Mouse (Mus musculus) embryonic facial prominence, embryonic 12.5 days (tissue): Measurements from ENCODE around the gene Vsig1. TPM values are rescaled to one million over a fixed set of nuclear protein-coding genes. Genes with fewer than 3 reads are reported as not detected.
A peak's percentile ranks its signal among the peaks of the same experiment; 100 is the strongest.

Experiments
- ATAC-seq: fragments of 200-750 bp; cut with Nextera tagmentation; 2 replicates; pipeline ENCODE4 v1.8.0; 2017; ENCODE audit not compliant: insufficient number of reproducible peaks, insufficient read depth, low FRiP score, low TSS enrichment
- H3K27ac ChIP-seq: fragments of 300-500 bp; sonication (generic); 2 replicates; pipeline ENCODE4 v1.5.1; 2016; ENCODE audit warnings: mild to moderate bottlenecking
- H3K27me3 ChIP-seq: fragments of 300-500 bp; sonication (generic); 2 replicates; pipeline ENCODE4 v1.6.1; 2016; ENCODE audit warnings: mild to moderate bottlenecking, moderate library complexity
- H3K36me3 ChIP-seq: fragments of 300-500 bp; sonication (generic); 2 replicates; pipeline ENCODE4 v1.6.1; 2016; ENCODE audit warnings: mild to moderate bottlenecking
- H3K4me1 ChIP-seq: fragments of 300-500 bp; sonication (generic); 2 replicates; pipeline ENCODE4 v1.6.1; 2016
- H3K4me2 ChIP-seq: fragments of 300-500 bp; sonication (generic); replicated peaks from 2 replicates; pipeline ENCODE4 v1.6.1; 2016; ENCODE audit warnings: mild to moderate bottlenecking, moderate library complexity
- H3K4me3 ChIP-seq: fragments of 300-500 bp; sonication (generic); 2 replicates; pipeline ENCODE4 v1.5.1; 2016; ENCODE audit warnings: mild to moderate bottlenecking
- H3K9ac ChIP-seq: fragments of 300-500 bp; sonication (generic); 2 replicates; pipeline ENCODE4 v1.6.1; 2016; ENCODE audit warnings: mild to moderate bottlenecking, moderate library complexity
- H3K9me3 ChIP-seq: fragments of 300-500 bp; sonication (generic); 2 replicates; pipeline ENCODE4 v1.6.1; 2016; ENCODE audit warnings: mild to moderate bottlenecking, moderate library complexity
- WGBS: fragments of 180-500 bp; shearing (Covaris S2); methylation state at CpG from one replicate; pipeline ENCODE4 v1.1.7; 2016; 5-methylcytosine and 5-hydroxymethylcytosine counted together
- polyA plus RNA-seq: library from polyadenylated mRNA; unstranded; fragments of >200 nt; fragmentation: Nextera tagmentation; extraction: Ambion mirVana; gene quantifications from 2 replicates; pipeline ENCODE4 v1.2.1, GENCODE M21; 2016

Vsig1 gene
- polyA plus RNA-seq, 1 experiment from 2014 or later, result not detected

GRCm38 (mm10) chrX:140956959-140957358 is 49.6 kb downstream of the Vsig1 start:
- no peak overlapping the region for H3K9ac ChIP-seq
- peak overlapping the region; percentile 43 for H3K4me3 ChIP-seq
- no peaks in the 10 kb centered on the region for H3K9me3 ChIP-seq
- no peak overlapping the region for H3K27ac ChIP-seq
- ATAC-seq, result no peak; the same call in 1 of the 2 replicates
- H3K4me2 ChIP-seq, result peak overlapping the region; percentile 51
- no peaks in the 10 kb centered on the region for H3K4me1 ChIP-seq
- 12% methylated on average over 5 of the region's 5 CpGs for WGBS
- H3K36me3 ChIP-seq, result no peaks in the 10 kb centered on the region
- 0 out of 2 replicates have a peak, but pooled peaks cover 5% of the 10 kb centered on the region for H3K27me3 ChIP-seq

- Histone ChIP-seq H3K27me3 (peaks cover 22% of the 10 kb centered on the region; the same call in 1 of the 2 replicates), H3K36me3 (no peaks in the 10 kb centered on the region), H3K27ac (no peak overlapping the region), H3K4me1 (no peaks in the 10 kb centered on the region; the same call in 1 of the 2 replicates), H3K9me3 (no peaks in the 10 kb centered on the region), H3K4me2 (no peak overlapping the region), H3K9ac (no peak overlapping the region), H3K4me3 (no peak overlapping the region)
- WGBS, result 95% methylated on average over 1 of the region's 1 CpGs
- no peak for ATAC-seq
Observed at GRCm38 (mm10) chrX:140978943-140979342, 71.5 kb downstream of the Vsig1 start.

- peaks cover 24% of the 10 kb centered on the region; the same call in 1 of the 2 replicates for H3K27me3 ChIP-seq
- 53% methylated on average over 2 of the region's 2 CpGs for WGBS
Observed at GRCm38 (mm10) chrX:140979546-140979945, 72.1 kb downstream of the Vsig1 start.

GRCm38 (mm10) chrX:140980163-140980562 is 72.8 kb downstream of the Vsig1 start:
- 43% methylated on average over 4 of the region's 4 CpGs for WGBS
- no peaks in the 10 kb centered on the region for H3K9me3 ChIP-seq

More at GRCm38 (mm10) chrX:140979546-140979945, 72.1 kb downstream of the Vsig1 start:
- Histone ChIP-seq H3K4me1 (no peaks in the 10 kb centered on the region; the same call in 1 of the 2 replicates), H3K4me2 (no peak overlapping the region), H3K27ac (no peak overlapping the region), H3K4me3 (no peak overlapping the region), H3K9me3 (no peaks in the 10 kb centered on the region), H3K9ac (no peak overlapping the region), H3K36me3 (no peaks in the 10 kb centered on the region)
- ATAC-seq, result 0 out of 2 replicates have a peak, but pooled peaks have one; percentile 28

GRCm38 (mm10) chrX:140983206-140983960 is 76.0 kb downstream of the Vsig1 start:
- no peak overlapping the region for H3K27ac ChIP-seq
- H3K9ac ChIP-seq, result no peak overlapping the region
- H3K4me3 ChIP-seq, result no peak overlapping the region
- no peaks in the 10 kb centered on the region; the same call in 1 of the 2 replicates for H3K4me1 ChIP-seq
- H3K36me3 ChIP-seq, result no peaks in the 10 kb centered on the region
- whole genome bisulfite sequencing, result 30% methylated on average over 6 of the region's 6 CpGs
- no peaks in the 10 kb centered on the region for H3K9me3 ChIP-seq
- no peak overlapping the region for H3K4me2 ChIP-seq
- no peak for ATAC-seq
- H3K27me3 ChIP-seq, result peaks cover 25% of the 10 kb centered on the region; the same call in 1 of the 2 replicates

More at GRCm38 (mm10) chrX:140980163-140980562, 72.8 kb downstream of the Vsig1 start:
- no peak overlapping the region for H3K9ac ChIP-seq
- H3K36me3 ChIP-seq, result no peaks in the 10 kb centered on the region
- no peak overlapping the region for H3K4me2 ChIP-seq
- no peaks in the 10 kb centered on the region; the same call in 1 of the 2 replicates for H3K4me1 ChIP-seq
- H3K4me3 ChIP-seq, result no peak overlapping the region
- H3K27ac ChIP-seq, result no peak overlapping the region
- peaks cover 26% of the 10 kb centered on the region; the same call in 1 of the 2 replicates for H3K27me3 ChIP-seq
- no peak for ATAC-seq

GRCm38 (mm10) chrX:140984795-140985194 is 77.4 kb downstream of the Vsig1 start:
- Histone ChIP-seq H3K9me3 (no peaks in the 10 kb centered on the region), H3K4me1 (no peaks in the 10 kb centered on the region; the same call in 1 of the 2 replicates), H3K9ac (no peak overlapping the region), H3K27me3 (peaks cover 26% of the 10 kb centered on the region; the same call in 1 of the 2 replicates), H3K36me3 (no peaks in the 10 kb centered on the region), H3K4me3 (no peak overlapping the region), H3K27ac (no peak overlapping the region), H3K4me2 (no peak overlapping the region)
- WGBS, result 55% methylated on average over 6 of the region's 6 CpGs
- no peak for ATAC-seq

GRCm38 (mm10) chrX:140985256-140985655 is 77.8 kb downstream of the Vsig1 start:
- Histone ChIP-seq H3K4me1 (no peaks in the 10 kb centered on the region; the same call in 1 of the 2 replicates), H3K4me3 (no peak overlapping the region), H3K4me2 (no peak overlapping the region), H3K27ac (no peak overlapping the region), H3K9ac (no peak overlapping the region), H3K27me3 (peaks cover 26% of the 10 kb centered on the region; the same call in 1 of the 2 replicates), H3K9me3 (no peaks in the 10 kb centered on the region), H3K36me3 (no peaks in the 10 kb centered on the region)
- WGBS, result 76% methylated on average over 2 of the region's 2 CpGs
- no peak for ATAC-seq

Other genes with a start within 250 kb of the Vsig1 start
- 2.7 and 3.2 TPM in 2 replicates for gene Mid2, start 243.0 kb upstream of the Vsig1 start, polyA plus RNA-seq
- gene Tex13b, start 94.2 kb upstream of the Vsig1 start, polyA plus RNA-seq, result not detected in 2 replicates
- 35.9 and 36.7 TPM in 2 replicates for gene Psmd10, start 49.1 kb downstream of the Vsig1 start, polyA plus RNA-seq
- 15.9 and 16.0 TPM in 2 replicates for gene Atg4a, start 49.3 kb downstream of the Vsig1 start, polyA plus RNA-seq